Mouse (Mus musculus): ENCODE measurements at regions not wholly inside any gene's neighbourhood (a gene's known extent, or its start where the extent isn't known, plus 50 kb on each side); places are given as distances from the start of the nearest gene placed in this dataset.

- in situ Hi-C loops (cut with MboI; ENCODE audit: low pct_ligation_motif_present, low pct_unique_long_range_greater_than_20kb, low sequenced_read_pairs): no loop called here
- H3K27ac ChIP-seq (ENCODE audit: insufficient read depth, low read depth): no peak overlapping the region
- no peaks in the 10 kb centered on the region for H3K36me3 ChIP-seq (replicated peaks in 1 of 2; ENCODE audit: control insufficient read depth in 1 of 2, insufficient read depth in 1 of 2, low read length in 1 of 2)
- TF ChIP-seq ZC3H11A (IDR thresholded peaks at IDR 0.05; ENCODE audit: low read depth, low read length) (no peak), ZMIZ1 (IDR thresholded peaks at IDR 0.05; ENCODE audit: low read depth, low read length) (no peak)
- no peaks in the 10 kb centered on the region for H3K27me3 ChIP-seq (replicated peaks)
- DNase-seq (ENCODE audit: extremely low read depth): no peak
- H3K4me2 ChIP-seq (ENCODE audit: insufficient read depth, low read depth, poor library complexity, severe bottlenecking): no peak overlapping the region
- H3K4me1 ChIP-seq (ENCODE audit: control insufficient read depth in 1 of 2, insufficient read depth in 2 of 2): no peaks in the 10 kb centered on the region
- no peaks in the 10 kb centered on the region for H3K79me2 ChIP-seq (replicated peaks; ENCODE audit: control insufficient read depth, extremely low read depth, insufficient read depth, poor library complexity, severe bottlenecking)
- dilution Hi-C loops (cut with MboI; ENCODE audit: extremely low pct_ligation_motif_present, extremely low pct_unique_long_range_greater_than_20kb, low sequenced_read_pairs): no loop called here
- H3K4me3 ChIP-seq (replicated peaks in 1 of 3; ENCODE audit: low read depth in 2 of 3, low read length in 2 of 3, poor library complexity in 1 of 3): no peak overlapping the region
- no peak overlapping the region for H3K9ac ChIP-seq (ENCODE audit: insufficient read depth, low read depth)
- no peaks in the 10 kb centered on the region for H3K9me3 ChIP-seq (replicated peaks; ENCODE audit: low read length)
These were observed 783.7 kb upstream of the Tbl1xr1 start for GRCm38 (mm10) chr3:21292774-21293173.

GRCm38 (mm10) chr3:21293308-21293707 is 783.1 kb upstream of the Tbl1xr1 start:
- DNase-seq (ENCODE audit: extremely low read depth): no peak
- Histone ChIP-seq H3K27ac (ENCODE audit: insufficient read depth, low read depth) (no peak overlapping the region), H3K9ac (ENCODE audit: insufficient read depth, low read depth) (no peak overlapping the region), H3K27me3 (replicated peaks) (no peaks in the 10 kb centered on the region), H3K4me3 (replicated peaks in 1 of 3; ENCODE audit: low read depth in 2 of 3, low read length in 2 of 3, poor library complexity in 1 of 3) (no peak overlapping the region), H3K4me2 (ENCODE audit: insufficient read depth, low read depth, poor library complexity, severe bottlenecking) (no peak overlapping the region), H3K36me3 (replicated peaks in 1 of 2; ENCODE audit: control insufficient read depth in 1 of 2, insufficient read depth in 1 of 2, low read length in 1 of 2) (no peaks in the 10 kb centered on the region), H3K4me1 (ENCODE audit: control insufficient read depth in 1 of 2, insufficient read depth in 2 of 2) (no peaks in the 10 kb centered on the region), H3K9me3 (replicated peaks; ENCODE audit: low read length) (no peaks in the 10 kb centered on the region), H3K79me2 (replicated peaks; ENCODE audit: control insufficient read depth, extremely low read depth, insufficient read depth, poor library complexity, severe bottlenecking) (no peaks in the 10 kb centered on the region)
- in situ Hi-C loops (cut with MboI; ENCODE audit: low pct_ligation_motif_present, low pct_unique_long_range_greater_than_20kb, low sequenced_read_pairs) (no loop called here), dilution Hi-C loops (cut with MboI; ENCODE audit: extremely low pct_ligation_motif_present, extremely low pct_unique_long_range_greater_than_20kb, low sequenced_read_pairs) (no loop called here)
- TF ChIP-seq MXI1 (IDR thresholded peaks at IDR 0.05; ENCODE audit: low read depth, low read length): no peak
- TF ChIP-seq MAX (IDR thresholded peaks at IDR 0.05; ENCODE audit: low read length): no peak

- H3K4me3 ChIP-seq (replicated peaks in 1 of 3; ENCODE audit: low read depth in 2 of 3, low read length in 2 of 3, poor library complexity in 1 of 3): no peak overlapping the region
- no peaks in the 10 kb centered on the region for H3K36me3 ChIP-seq (replicated peaks in 1 of 2; ENCODE audit: control insufficient read depth in 1 of 2, insufficient read depth in 1 of 2, low read length in 1 of 2)
- no peaks in the 10 kb centered on the region for H3K27me3 ChIP-seq (replicated peaks)
- H3K9me3 ChIP-seq (replicated peaks; ENCODE audit: low read length): no peaks in the 10 kb centered on the region
- H3K4me1 ChIP-seq (ENCODE audit: control insufficient read depth in 1 of 2, insufficient read depth in 2 of 2): no peaks in the 10 kb centered on the region
- H3K79me2 ChIP-seq (replicated peaks; ENCODE audit: control insufficient read depth, extremely low read depth, insufficient read depth, poor library complexity, severe bottlenecking): no peaks in the 10 kb centered on the region
- no peak overlapping the region for H3K27ac ChIP-seq (ENCODE audit: insufficient read depth, low read depth)
- in situ Hi-C loops (cut with MboI; ENCODE audit: low pct_ligation_motif_present, low pct_unique_long_range_greater_than_20kb, low sequenced_read_pairs): no loop called here
- H3K9ac ChIP-seq (ENCODE audit: insufficient read depth, low read depth): no peak overlapping the region
- TF ChIP-seq EP300 (IDR thresholded peaks at IDR 0.05; ENCODE audit: low read length) (no peak), UBTF (IDR thresholded peaks at IDR 0.05; ENCODE audit: low read depth, low read length) (no peak), USF1 (IDR thresholded peaks at IDR 0.05; ENCODE audit: low read depth, low read length) (no peak)
- dilution Hi-C loops (cut with MboI; ENCODE audit: extremely low pct_ligation_motif_present, extremely low pct_unique_long_range_greater_than_20kb, low sequenced_read_pairs): no loop called here
- no peak for DNase-seq (ENCODE audit: extremely low read depth)
- no peak overlapping the region for H3K4me2 ChIP-seq (ENCODE audit: insufficient read depth, low read depth, poor library complexity, severe bottlenecking)
These were observed 781.7 kb upstream of the Tbl1xr1 start for GRCm38 (mm10) chr3:21294776-21295175.

- H3K27me3 ChIP-seq (replicated peaks): no peaks in the 10 kb centered on the region
- no peak for TF ChIP-seq CHD1 (IDR thresholded peaks at IDR 0.05; ENCODE audit: low read depth, low read length)
- TF ChIP-seq UBTF (IDR thresholded peaks at IDR 0.05; ENCODE audit: low read depth, low read length): no peak
- TF ChIP-seq TBP (conservative IDR thresholded peaks at IDR 0.05; ENCODE audit: low read depth, low read length): no peak
- no peak for TF ChIP-seq ZNF384 (IDR thresholded peaks at IDR 0.05; ENCODE audit: low read depth, low read length)
- TF ChIP-seq MYC (IDR thresholded peaks at IDR 0.05; ENCODE audit: low read depth, low read length): no peak
- no peak for TF ChIP-seq MAZ (IDR thresholded peaks at IDR 0.05; ENCODE audit: low read depth, low read length)
- no peak for TF ChIP-seq GABPA (IDR thresholded peaks at IDR 0.05; ENCODE audit: insufficient replicate concordance, low read depth, low read length)
- no peak for TF ChIP-seq JUND (conservative IDR thresholded peaks at IDR 0.05; ENCODE audit: low read depth, low read length)
- no peak for TF ChIP-seq ZC3H11A (IDR thresholded peaks at IDR 0.05; ENCODE audit: low read depth, low read length)
- no peak for TF ChIP-seq KAT2A (IDR thresholded peaks at IDR 0.05; ENCODE audit: insufficient replicate concordance, low read length)
- no peak for TF ChIP-seq ETS1 (conservative IDR thresholded peaks at IDR 0.05; ENCODE audit: low read depth, low read length)
- H3K4me3 ChIP-seq (replicated peaks in 1 of 3; ENCODE audit: low read depth in 2 of 3, low read length in 2 of 3, poor library complexity in 1 of 3): no peak overlapping the region
- H3K79me2 ChIP-seq (replicated peaks; ENCODE audit: control insufficient read depth, extremely low read depth, insufficient read depth, poor library complexity, severe bottlenecking): no peaks in the 10 kb centered on the region
- dilution Hi-C loops (cut with MboI; ENCODE audit: extremely low pct_ligation_motif_present, extremely low pct_unique_long_range_greater_than_20kb, low sequenced_read_pairs): no loop called here
- in situ Hi-C loops (cut with MboI; ENCODE audit: low pct_ligation_motif_present, low pct_unique_long_range_greater_than_20kb, low sequenced_read_pairs): no loop called here
- no peak for DNase-seq (ENCODE audit: extremely low read depth)
- no peak overlapping the region for H3K27ac ChIP-seq (ENCODE audit: insufficient read depth, low read depth)
- no peak overlapping the region for H3K9ac ChIP-seq (ENCODE audit: insufficient read depth, low read depth)
- no peaks in the 10 kb centered on the region for H3K36me3 ChIP-seq (replicated peaks in 1 of 2; ENCODE audit: control insufficient read depth in 1 of 2, insufficient read depth in 1 of 2, low read length in 1 of 2)
- H3K4me1 ChIP-seq (ENCODE audit: control insufficient read depth in 1 of 2, insufficient read depth in 2 of 2): peaks cover 0 to 8% of the 10 kb centered on the region in 2 experiments; a peak in 2 of 4 replicates
- no peak overlapping the region for H3K4me2 ChIP-seq (ENCODE audit: insufficient read depth, low read depth, poor library complexity, severe bottlenecking)
- H3K9me3 ChIP-seq (replicated peaks; ENCODE audit: low read length): no peaks in the 10 kb centered on the region
These were observed 779.8 kb upstream of the Tbl1xr1 start for GRCm38 (mm10) chr3:21296581-21297110.

All from CH12.LX (cell line).